Mouse (Mus musculus) testis, adult 2 months (tissue): ENCODE data around the gene Ndst2.

Source experiments
- CTCF ChIP-seq: fragments of 200-500 bp; IDR thresholded peaks from 2 replicates; pipeline ENCODE4 v1.5.1; 2012; ENCODE audit warnings: low read depth, mild to moderate bottlenecking, inconsistent platforms, low read length, moderate library complexity; ENCODE audit not compliant: control insufficient read depth, insufficient read depth, insufficient replicate concordance
- POLR2A ChIP-seq: fragments of 200-500 bp; IDR thresholded peaks from 2 replicates; pipeline ENCODE4 v1.6.1; 2012; ENCODE audit warnings: low read depth, mild to moderate bottlenecking, inconsistent platforms, low read length, moderate library complexity; ENCODE audit not compliant: control insufficient read depth

DNA sequence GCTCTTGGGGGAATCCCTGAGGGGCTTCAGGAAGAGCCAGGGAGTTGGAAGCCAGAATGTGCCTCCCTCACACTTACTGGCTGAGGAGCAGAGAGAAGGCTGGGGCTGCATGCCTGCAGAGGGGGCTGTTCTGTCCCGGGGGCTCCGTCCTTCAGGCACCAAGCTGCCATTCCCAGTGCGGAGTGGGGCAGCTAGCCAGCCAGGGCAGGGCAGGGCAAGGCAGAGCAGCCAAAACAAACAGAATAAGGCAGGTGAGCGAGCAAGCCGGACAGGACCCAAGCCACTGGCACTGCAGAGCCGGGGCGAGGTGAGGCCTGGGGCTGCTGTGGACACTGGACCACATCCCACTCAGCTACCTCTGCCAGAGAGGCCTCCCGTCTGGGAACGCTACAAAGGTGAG is 6.9 kb upstream of the Ndst2 start:
- TF ChIP-seq CTCF (no peak), POLR2A (no peak)
